Mouse (Mus musculus): ENCODE measurements around the gene Ptpn12. TPM values are rescaled to one million over a fixed set of nuclear protein-coding genes. Genes with fewer than 3 reads are reported as not detected.
A peak's percentile ranks its signal among the peaks of the same experiment; 100 is the strongest.
"Not testable (repeated sequence)": the region's sequence is repeated elsewhere in the genome, so short reads cannot be mapped to it uniquely, and the experiment has no call there.

Ptpn12 gene
- total RNA-seq, 2 experiments from 2014 or later, result 41.9 to 46.7 TPM

DNA sequence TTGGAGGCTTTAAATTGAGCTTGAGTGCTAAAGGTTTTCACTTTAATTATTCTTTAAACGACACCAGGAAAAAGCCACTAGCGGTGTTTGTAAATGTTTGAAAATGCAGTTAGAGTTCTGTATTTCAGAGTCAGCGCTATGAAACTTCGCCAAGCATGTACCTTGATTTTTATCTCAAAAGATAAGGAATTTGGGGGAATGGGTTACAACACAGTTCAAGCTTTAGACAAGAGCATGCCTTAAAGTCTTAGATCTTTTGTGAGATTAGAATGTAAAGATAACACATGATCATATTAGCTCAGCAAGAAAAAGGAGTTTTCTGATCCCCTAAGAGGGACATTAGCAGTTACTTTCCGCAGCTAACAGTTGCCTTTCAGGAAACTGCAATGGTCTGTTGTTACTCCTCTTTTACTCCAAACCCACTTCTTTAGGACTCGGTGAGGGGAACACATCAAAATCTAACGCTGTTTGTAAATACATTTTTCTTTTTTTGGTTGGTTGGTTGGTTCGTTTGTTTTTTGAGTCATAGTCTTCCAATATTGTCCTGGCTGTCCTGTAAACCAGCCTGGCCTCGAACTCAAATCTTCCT is 103.3 kb downstream of the Ptpn12 start:
- no peak for DNase-seq (ENCODE audit: low spot score in 2 of 2)

- peak; percentile 87 to 96 for DNase-seq (ENCODE audit: low spot score in 2 of 2)
These were observed 103.9 kb downstream of the Ptpn12 start for GRCm38 (mm10) chr5:20951666-20952281.

GRCm38 (mm10) chr5:20950855-20951650 is 104.7 kb downstream of the Ptpn12 start:
- DNase-seq (ENCODE audit: low spot score in 2 of 2), result peak; percentile 33 to 69

GRCm38 (mm10) chr5:20950516-20950854 is 105.2 kb downstream of the Ptpn12 start:
- DNase-seq (ENCODE audit: low spot score in 2 of 2), result no peak

DNA sequence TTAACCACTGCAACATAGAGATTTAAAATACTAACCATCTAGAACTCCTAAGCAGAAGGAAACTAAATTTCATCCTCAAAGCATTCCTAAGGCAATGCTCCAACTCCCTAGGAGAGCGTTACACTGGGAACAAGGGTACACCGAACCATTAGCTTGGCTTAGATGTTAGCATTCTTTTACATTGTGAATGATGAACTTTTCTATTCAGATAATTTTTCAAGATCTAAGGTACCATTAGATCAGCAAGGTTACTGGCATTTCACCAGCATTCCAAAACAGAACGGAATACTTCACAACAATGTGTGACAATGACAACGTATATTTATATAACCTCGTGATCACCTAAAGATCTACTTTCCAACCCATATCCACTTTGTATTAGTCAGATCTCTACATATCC is 105.6 kb downstream of the Ptpn12 start:
- DNase-seq (ENCODE audit: low spot score in 2 of 2), result no peak

DNA sequence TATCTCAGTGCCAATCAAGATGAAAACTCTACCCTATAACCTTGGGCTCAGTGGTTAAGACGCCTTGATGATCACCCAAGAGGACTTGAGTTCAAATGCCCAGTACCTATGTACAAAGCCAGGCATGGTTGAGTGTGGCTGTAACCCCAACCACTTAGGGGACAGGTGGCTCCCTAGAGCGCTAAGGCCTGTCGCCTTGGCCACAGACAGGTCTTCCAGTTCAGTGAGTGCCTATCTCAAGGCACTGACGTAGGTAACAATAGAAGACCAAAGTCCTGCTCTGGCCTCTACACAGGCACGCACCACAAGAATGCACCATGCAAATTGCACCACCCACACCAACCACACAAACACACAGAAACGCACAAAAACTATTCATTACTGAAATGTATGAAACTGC is 108.8 kb downstream of the Ptpn12 start:
- no peak for DNase-seq (ENCODE audit: low spot score in 2 of 2)

GRCm38 (mm10) chr5:20944961-20945748 is 110.6 kb downstream of the Ptpn12 start:
- DNase-seq (ENCODE audit: low spot score in 2 of 2), result no peak

DNA sequence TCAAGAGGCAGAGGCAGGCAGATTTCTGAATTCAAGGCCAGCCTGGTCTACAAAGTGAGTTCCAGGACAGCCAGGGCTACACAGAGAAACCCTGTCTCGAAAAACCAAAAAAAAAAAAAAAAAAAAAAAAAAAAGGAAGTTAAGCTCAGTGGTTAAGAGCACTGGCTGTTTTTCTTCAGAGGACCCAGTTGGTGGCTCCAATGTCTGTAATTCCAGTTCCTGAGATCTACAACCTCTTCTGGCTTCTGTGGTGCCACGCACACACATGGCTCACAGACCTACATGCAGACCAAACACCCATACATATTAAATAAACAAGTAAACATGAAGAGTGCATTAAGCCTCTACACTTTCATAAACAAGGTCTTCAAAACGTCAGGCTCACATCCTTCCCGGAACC is 111.9 kb downstream of the Ptpn12 start:
- DNase-seq (ENCODE audit: low spot score in 2 of 2), result not testable (repeated sequence)

GRCm38 (mm10) chr5:20942523-20942922 is 113.2 kb downstream of the Ptpn12 start:
- DNase-seq (ENCODE audit: low spot score in 2 of 2), result no peak

GRCm38 (mm10) chr5:20941205-20941604 is 114.5 kb downstream of the Ptpn12 start:
- DNase-seq (ENCODE audit: low spot score in 2 of 2), result no peak

DNA sequence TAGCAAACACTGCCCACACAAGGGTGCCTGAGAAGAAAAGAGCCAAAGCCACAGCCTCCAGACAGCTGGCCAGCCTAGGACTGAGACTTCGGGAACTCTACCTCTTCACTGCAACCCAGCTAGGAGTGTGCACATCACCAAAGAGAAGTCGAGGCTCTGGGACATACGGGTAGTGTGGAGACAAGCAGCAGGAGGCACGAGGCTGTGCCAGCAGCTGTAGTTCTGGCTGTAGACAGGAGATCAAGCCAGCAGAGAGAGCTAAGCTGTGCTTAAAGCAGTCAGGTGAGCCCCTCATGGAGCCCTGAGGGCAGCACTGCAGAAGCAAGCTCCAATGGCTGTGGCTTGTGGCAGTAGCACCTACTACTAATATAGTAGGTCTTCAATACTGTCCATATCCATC is 115.0 kb downstream of the Ptpn12 start:
- DNase-seq (ENCODE audit: low spot score in 2 of 2), result no peak

- DNase-seq (ENCODE audit: low spot score in 2 of 2), result no peak
These were observed 115.6 kb downstream of the Ptpn12 start for GRCm38 (mm10) chr5:20940040-20940571.

DNA sequence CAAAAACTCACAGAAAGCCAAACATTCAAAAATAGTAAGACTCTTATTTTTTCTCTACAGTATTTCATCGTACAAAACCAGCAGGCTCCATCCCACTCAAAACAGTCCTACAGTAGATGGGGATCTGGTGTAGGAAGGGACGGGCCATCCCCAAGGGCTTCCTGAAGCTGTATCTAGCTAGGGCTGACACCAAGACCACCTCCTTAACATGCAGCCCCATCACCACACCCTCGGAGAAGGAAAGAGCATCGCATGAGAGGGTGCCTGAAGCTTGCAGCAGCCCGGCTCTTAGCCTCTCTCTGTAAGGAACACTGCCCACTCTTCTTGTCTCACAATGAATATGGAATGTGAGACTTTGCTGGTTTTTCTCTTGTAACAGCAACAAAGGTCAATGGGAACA is 117.2 kb downstream of the Ptpn12 start:
- DNase-seq (ENCODE audit: low spot score in 2 of 2), result no peak

Other genes starting within 250 kb of the Ptpn12 start
- 10 to 100 TPM; 74.8 to 94.0 TPM for gene Phtf2, start 173.8 kb downstream of the Ptpn12 start, total RNA-seq (2021)
- gene Tmem60, start 173.7 kb downstream of the Ptpn12 start, total RNA-seq (2021), result 10 to 100 TPM; 18.4 to 20.8 TPM
- 10 to 100 TPM; 12.5 to 14.0 TPM for gene Rsbn1l, start 99.5 kb downstream of the Ptpn12 start, total RNA-seq (2021)
- 1 to 10 TPM; 6.0 to 7.1 TPM for gene Gsap, start 130.3 kb upstream of the Ptpn12 start, total RNA-seq (2021)